Mouse (Mus musculus) brain, embryonic 14.5 days (tissue): ENCODE data around the gene Mcm6.

Experiments
- CTCF ChIP-seq: fragments of 200-500 bp; IDR thresholded peaks from 2 replicates; pipeline ENCODE4 v1.5.1; 2012; ENCODE audit warnings: inconsistent platforms, mild to moderate bottlenecking, moderate library complexity, borderline replicate concordance; ENCODE audit not compliant: insufficient read depth, insufficient read length; ENCODE audit errors: extremely low read depth
- POLR2A ChIP-seq: fragments of 200-500 bp; IDR thresholded peaks from 2 replicates; pipeline ENCODE4 v1.6.1; 2012; ENCODE audit warnings: mild to moderate bottlenecking, inconsistent platforms, borderline replicate concordance; ENCODE audit not compliant: poor library complexity, insufficient read depth, insufficient read length, severe bottlenecking; ENCODE audit errors: extremely low read depth

DNA sequence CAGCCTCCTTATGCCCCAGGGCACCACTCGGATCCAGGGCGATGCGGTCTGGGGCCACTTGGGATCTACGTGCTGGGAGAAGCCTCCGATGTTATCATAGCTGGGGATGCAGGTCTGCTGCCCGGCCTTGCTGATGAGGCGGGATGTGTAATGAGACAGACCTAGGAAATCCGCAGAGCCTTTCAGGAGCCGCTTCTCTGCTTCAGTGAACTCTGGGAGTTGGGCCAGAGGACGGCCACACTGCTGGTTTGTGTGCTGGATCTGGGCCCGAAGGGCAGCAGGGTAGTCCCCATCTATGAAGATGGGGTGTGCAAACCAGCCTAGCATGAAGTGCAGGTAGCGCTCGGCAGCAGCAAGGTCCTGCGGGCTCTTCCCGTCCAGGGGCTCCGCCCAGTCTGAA, 55.6 kb downstream of the Mcm6 start:
- TF ChIP-seq CTCF = no peak
- TF ChIP-seq POLR2A = no peak
